Mouse (Mus musculus): Measurements from ENCODE around the gene Larp4.

Gene Larp4

GRCm38 (mm10) chr15:100058912-100059311, 89.0 kb downstream of the Larp4 start:
- DNase-seq (ENCODE audit: low spot score): no peak

GRCm38 (mm10) chr15:100059626-100060311, 89.9 kb downstream of the Larp4 start:
- DNase-seq (ENCODE audit: low spot score): no peak

GRCm38 (mm10) chr15:100060513-100061140, 90.8 kb downstream of the Larp4 start:
- DNase-seq (ENCODE audit: low spot score): no peak

- DNase-seq (ENCODE audit: low spot score): no peak
Measured at GRCm38 (mm10) chr15:100061377-100061776, 91.5 kb downstream of the Larp4 start.

GRCm38 (mm10) chr15:100063229-100063773, 93.4 kb downstream of the Larp4 start:
- DNase-seq (ENCODE audit: low spot score): no peak
